In genomic region chr1:165925207-165925606, GRCm38 (mm10) we compare ENCODE assay signal across 31 mouse cellular contexts.
"Had no signal": no experiment of that assay in that cellular context is flagged by ENCODE, and none has a peak within 500 bp of the region (broad histone marks: within the 10 kb centered on the region; RNA-seq: fewer than 3 reads in every experiment).

No protein-coding gene starts in this region.

- ATAC-seq: liver, embryonic 12.5 days; liver, postnatal 0 days; lung, postnatal 0 days; midbrain, embryonic 15.5 days; midbrain, embryonic 16.5 days had no signal

- H3K4me1 ChIP-seq: limb, embryonic 12.5 days; limb, embryonic 13.5 days; limb, embryonic 15.5 days; lung, embryonic 15.5 days; midbrain, embryonic 10.5 days; midbrain, embryonic 12.5 days; midbrain, embryonic 15.5 days; neural tube, embryonic 12.5 days; neural tube, embryonic 13.5 days had no signal

- H3K36me3 ChIP-seq: limb, embryonic 12.5 days; limb, embryonic 13.5 days; limb, embryonic 15.5 days; liver, embryonic 12.5 days; liver, embryonic 15.5 days; lung, embryonic 15.5 days; midbrain, embryonic 10.5 days; midbrain, embryonic 12.5 days; midbrain, embryonic 15.5 days; neural tube, embryonic 12.5 days; neural tube, embryonic 13.5 days had no signal

- H3K27ac ChIP-seq: left cerebral cortex, adult 2 months; limb, embryonic 12.5 days; limb, embryonic 13.5 days; limb, embryonic 15.5 days; liver, embryonic 12.5 days; liver, embryonic 13.5 days; liver, embryonic 14.5 days; liver, embryonic 15.5 days; lung, embryonic 15.5 days; macrophage; midbrain, embryonic 10.5 days; midbrain, embryonic 12.5 days; midbrain, embryonic 15.5 days; neural tube, embryonic 12.5 days; neural tube, embryonic 13.5 days had no signal

- H3K4me3 ChIP-seq: left cerebral cortex, adult 2 months; limb, embryonic 12.5 days; limb, embryonic 13.5 days; limb, embryonic 15.5 days; liver, embryonic 12.5 days; liver, embryonic 13.5 days; liver, embryonic 15.5 days; lung, embryonic 15.5 days; megakaryocyte, embryonic 14.5 days; midbrain, embryonic 10.5 days; midbrain, embryonic 12.5 days; midbrain, embryonic 15.5 days; myocyte; neural tube, embryonic 12.5 days; neural tube, embryonic 13.5 days had no signal

- H3K27me3 ChIP-seq: limb, embryonic 12.5 days; limb, embryonic 13.5 days; limb, embryonic 15.5 days; liver, embryonic 12.5 days; liver, embryonic 13.5 days; liver, embryonic 15.5 days; lung, embryonic 15.5 days; megakaryocyte, embryonic 14.5 days; midbrain, embryonic 12.5 days; midbrain, embryonic 15.5 days; neural tube, embryonic 12.5 days; neural tube, embryonic 13.5 days had no signal

- DNase-seq: left cerebral cortex, postnatal 4 days; liver; liver, embryonic 13.5 days; liver, postnatal 0 days; lung, adult 18-20 months; lung, adult 2 months; lung, embryonic 14.5 days; lung, postnatal 10 days; lung, postnatal 14 days; lung, postnatal 36 days; lung, postnatal 4 days; midbrain, embryonic 14.5 days had no signal

- H3K4me2 ChIP-seq: limb, embryonic 12.5 days; limb, embryonic 13.5 days; limb, embryonic 15.5 days; liver, embryonic 11.5 days; liver, embryonic 12.5 days; liver, embryonic 13.5 days; liver, embryonic 15.5 days; lung, embryonic 14.5 days; lung, embryonic 15.5 days; midbrain, embryonic 12.5 days; midbrain, embryonic 15.5 days; neural tube, embryonic 12.5 days; neural tube, embryonic 13.5 days had no signal

- H3K9me3 ChIP-seq: limb, embryonic 12.5 days; limb, embryonic 13.5 days; limb, embryonic 15.5 days; liver, embryonic 12.5 days; liver, embryonic 13.5 days; liver, embryonic 15.5 days; lung, embryonic 15.5 days; megakaryocyte, embryonic 14.5 days; midbrain, embryonic 10.5 days; midbrain, embryonic 12.5 days; midbrain, embryonic 15.5 days; neural tube, embryonic 12.5 days; neural tube, embryonic 13.5 days had no signal

- H3K9ac ChIP-seq: limb, embryonic 12.5 days; limb, embryonic 13.5 days; limb, embryonic 15.5 days; liver, embryonic 12.5 days; liver, embryonic 13.5 days; liver, embryonic 14.5 days; liver, embryonic 15.5 days; liver, postnatal 0 days; lung, embryonic 14.5 days; lung, embryonic 15.5 days; midbrain, embryonic 12.5 days; midbrain, embryonic 15.5 days; neural tube, embryonic 12.5 days; neural tube, embryonic 13.5 days had no signal
